Mouse (Mus musculus) hindbrain, embryonic 14.5 days (tissue): ENCODE data around the gene Cfap100. TPM values are rescaled to one million over a fixed set of nuclear protein-coding genes. Genes with fewer than 3 reads are reported as not detected.
A peak's percentile ranks its signal among the peaks of the same experiment; 100 is the strongest.

Experiments used
- ATAC-seq: fragments of 200-750 bp; cut with Nextera tagmentation; 2 replicates; pipeline ENCODE4 v1.8.0; 2017; ENCODE audit warnings: moderate number of reproducible peaks, mild to moderate bottlenecking, moderate TSS enrichment, moderate library complexity; ENCODE audit not compliant: low FRiP score
- DNase-seq: peaks from one replicate; pipeline ENCODE4 v3.0.0-alpha.2; 2015; ENCODE audit warnings: low spot score
- H3K27ac ChIP-seq: fragments of 300-500 bp; sonication (generic); 2 replicates; pipeline ENCODE4 v1.5.1; 2014; ENCODE audit warnings: mild to moderate bottlenecking, moderate library complexity
- H3K27me3 ChIP-seq: fragments of 300-500 bp; sonication (generic); 2 replicates; pipeline ENCODE4 v1.6.1; 2014; ENCODE audit warnings: mild to moderate bottlenecking, low read length, mixed read lengths; ENCODE audit not compliant: control insufficient read depth, insufficient read depth
- H3K36me3 ChIP-seq: fragments of 300-500 bp; sonication (generic); replicated peaks from 2 replicates; pipeline ENCODE4 v1.6.1; 2014; ENCODE audit not compliant: control insufficient read depth, insufficient read depth
- H3K4me1 ChIP-seq: fragments of 300-500 bp; sonication (generic); replicated peaks from 2 replicates; pipeline ENCODE4 v1.6.1; 2014; ENCODE audit warnings: antibody characterized with exemption, low read length, mixed read lengths; ENCODE audit not compliant: control insufficient read depth, insufficient read depth
- H3K4me2 ChIP-seq: fragments of 300-500 bp; sonication (generic); replicated peaks from 2 replicates; pipeline ENCODE4 v1.6.1; 2014; ENCODE audit warnings: mild to moderate bottlenecking, moderate library complexity
- H3K4me3 ChIP-seq: fragments of 300-500 bp; sonication (generic); replicated peaks from 2 replicates; pipeline ENCODE4 v1.5.1; 2014; ENCODE audit warnings: mild to moderate bottlenecking, low read length
- H3K9ac ChIP-seq: fragments of 300-500 bp; sonication (generic); 2 replicates; pipeline ENCODE4 v1.6.1; 2014
- H3K9me3 ChIP-seq: fragments of 300-500 bp; sonication (generic); 2 replicates; pipeline ENCODE4 v1.6.1; 2016; ENCODE audit warnings: low read length; ENCODE audit not compliant: control insufficient read depth
- WGBS: fragments of 180-500 bp; shearing (Covaris S2); extraction: QIAGEN DNeasy Blood & Tissue Kit; methylation state at CpG from one replicate; pipeline ENCODE4 v1.1.7; 2014; 5-methylcytosine and 5-hydroxymethylcytosine counted together
- polyA plus RNA-seq: library from polyadenylated mRNA; unstranded; fragments of >200 nt; fragmentation: Nextera tagmentation; extraction: Ambion mirVana; gene quantifications from 2 replicates; pipeline ENCODE4 v1.2.1, GENCODE M21; 2014

The Cfap100 gene
- polyA plus RNA-seq, 1 experiment from 2014 or later = 5.6 TPM

DNA sequence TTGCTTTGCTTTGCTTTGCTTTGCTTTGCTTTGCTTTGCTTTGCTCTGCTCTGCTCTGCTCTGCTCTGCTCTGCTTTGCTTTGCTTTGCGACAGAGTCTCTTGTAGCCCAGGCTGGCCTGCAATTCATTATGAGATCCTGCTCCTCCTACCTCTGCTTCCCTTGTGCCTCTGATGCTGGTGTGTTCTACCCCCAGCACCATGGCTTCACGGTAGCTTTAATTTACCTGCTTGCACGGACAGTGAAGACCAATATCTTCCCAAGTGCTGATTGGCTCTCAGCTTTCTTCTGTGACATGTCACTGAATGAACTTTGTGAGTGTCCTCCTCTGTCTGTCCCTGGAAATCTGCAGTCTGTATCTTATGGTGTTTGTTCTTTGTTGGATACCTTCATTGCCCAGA, 8.4 kb upstream of the Cfap100 start:
- Histone ChIP-seq H3K4me3 (no peak overlapping the region), H3K36me3 (no peaks in the 10 kb centered on the region), H3K4me2 (no peak overlapping the region), H3K9ac (no peak overlapping the region), H3K9me3 (peaks cover 4% of the 10 kb centered on the region; the same call in 1 of the 2 replicates), H3K4me1 (no peaks in the 10 kb centered on the region), H3K27me3 (no peaks in the 10 kb centered on the region), H3K27ac (no peak overlapping the region)
- 89% methylated on average over 3 of the region's 3 CpGs for WGBS
- ATAC-seq = no peak
- no peak for DNase-seq

GRCm38 (mm10) chr6:90436192-90436907, 7.8 kb upstream of the Cfap100 start:
- WGBS = 80% methylated on average over 10 of the region's 10 CpGs
- DNase-seq (no peak), ATAC-seq (no peak)
- Histone ChIP-seq H3K9ac (no peak overlapping the region), H3K27me3 (no peaks in the 10 kb centered on the region), H3K4me3 (no peak overlapping the region), H3K4me1 (no peaks in the 10 kb centered on the region), H3K9me3 (peaks cover 4% of the 10 kb centered on the region; the same call in 1 of the 2 replicates), H3K27ac (no peak overlapping the region), H3K36me3 (no peaks in the 10 kb centered on the region), H3K4me2 (no peak overlapping the region)

DNA sequence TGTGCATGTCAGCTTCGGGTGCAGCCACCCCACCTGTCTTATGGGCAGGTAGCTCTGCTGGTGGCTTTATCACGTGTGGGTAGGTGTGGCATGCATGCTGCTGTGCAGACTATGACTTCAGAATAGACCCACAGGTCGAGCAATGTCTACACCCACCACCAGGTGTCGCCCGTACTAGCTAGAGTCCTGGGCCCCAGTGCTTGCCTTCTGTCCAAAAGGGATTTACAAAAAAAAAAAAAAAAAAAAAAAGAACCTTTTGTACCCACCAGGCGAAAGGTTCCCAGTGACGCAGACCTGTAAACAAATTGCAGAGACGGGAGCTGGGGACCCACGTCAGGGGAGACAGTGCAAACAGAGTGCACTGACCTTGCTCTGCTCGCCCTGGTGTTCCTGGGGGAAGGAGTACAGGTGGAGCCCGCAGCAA, 6.6 kb upstream of the Cfap100 start:
- H3K9me3 ChIP-seq = peaks cover 4% of the 10 kb centered on the region; the same call in 1 of the 2 replicates
- H3K4me2 ChIP-seq = no peak overlapping the region; the same call in 1 of the 2 replicates
- H3K27ac ChIP-seq = no peak overlapping the region
- H3K27me3 ChIP-seq = no peaks in the 10 kb centered on the region
- ATAC-seq = peak; percentile 62; the same call in 1 of the 2 replicates
- peak; percentile 86 for DNase-seq
- 14% methylated on average over 11 of the region's 11 CpGs for WGBS
- no peak overlapping the region for H3K9ac ChIP-seq
- H3K36me3 ChIP-seq = no peaks in the 10 kb centered on the region
- no peak overlapping the region for H3K4me3 ChIP-seq
- no peaks in the 10 kb centered on the region for H3K4me1 ChIP-seq

- peak; percentile 65; the same call in 1 of the 2 replicates for ATAC-seq
- no peaks in the 10 kb centered on the region for H3K36me3 ChIP-seq
- DNase-seq = no peak
- peaks cover 4% of the 10 kb centered on the region; the same call in 1 of the 2 replicates for H3K9me3 ChIP-seq
- H3K9ac ChIP-seq = no peak overlapping the region
- H3K27me3 ChIP-seq = no peaks in the 10 kb centered on the region
- WGBS = 69% methylated on average over 3 of the region's 3 CpGs
- no peak overlapping the region for H3K4me3 ChIP-seq
- no peak overlapping the region for H3K27ac ChIP-seq
- no peak overlapping the region for H3K4me2 ChIP-seq
- H3K4me1 ChIP-seq = no peaks in the 10 kb centered on the region
Observed at GRCm38 (mm10) chr6:90434687-90435086, 6.1 kb upstream of the Cfap100 start.

DNA sequence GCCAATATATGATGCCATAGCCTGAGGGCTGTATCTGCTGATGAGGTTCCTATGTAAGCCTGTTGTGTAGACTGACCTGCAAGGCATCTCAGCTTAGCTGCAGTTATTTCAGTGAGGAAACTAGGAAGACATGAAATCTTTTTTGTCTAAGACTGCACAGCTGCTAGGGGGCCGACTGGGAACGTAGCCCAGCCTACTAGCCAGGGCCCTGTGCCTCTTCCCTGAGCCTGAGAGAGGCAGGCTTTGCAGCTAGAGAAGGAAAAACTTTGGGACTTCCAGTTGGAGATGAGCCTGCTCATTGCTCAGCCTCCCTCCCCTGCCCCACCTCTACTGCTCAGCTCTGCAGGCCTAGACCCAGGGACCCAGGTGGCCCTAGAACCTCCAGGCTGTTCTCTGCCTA, 2.9 kb upstream of the Cfap100 start:
- DNase-seq (no peak), ATAC-seq (no peak)
- no peak overlapping the region for H3K27ac ChIP-seq

GRCm38 (mm10) chr6:90429911-90430310, 1.3 kb upstream of the Cfap100 start:
- Histone ChIP-seq H3K4me1 (0 out of 2 replicates have a peak, but pooled peaks cover 5% of the 10 kb centered on the region), H3K9me3 (no peaks in the 10 kb centered on the region), H3K4me3 (no peak overlapping the region), H3K27ac (no peak overlapping the region), H3K27me3 (0 out of 2 replicates have a peak, but pooled peaks cover 6% of the 10 kb centered on the region), H3K36me3 (no peaks in the 10 kb centered on the region), H3K9ac (no peak overlapping the region), H3K4me2 (no peak overlapping the region)
- ATAC-seq = no peak
- WGBS = 62% methylated on average over 14 of the region's 14 CpGs
- DNase-seq = no peak

More for the DNA sequence above, 2.9 kb upstream of the Cfap100 start:
- H3K9me3 ChIP-seq = no peaks in the 10 kb centered on the region
- no peak overlapping the region for H3K4me3 ChIP-seq
- WGBS = 74% methylated on average over 2 of the region's 2 CpGs
- H3K9ac ChIP-seq = no peak overlapping the region
- no peak overlapping the region for H3K4me2 ChIP-seq
- 0 out of 2 replicates have a peak, but pooled peaks cover 6% of the 10 kb centered on the region for H3K27me3 ChIP-seq
- H3K36me3 ChIP-seq = no peaks in the 10 kb centered on the region
- H3K4me1 ChIP-seq = 0 out of 2 replicates have a peak, but pooled peaks cover 5% of the 10 kb centered on the region

DNA sequence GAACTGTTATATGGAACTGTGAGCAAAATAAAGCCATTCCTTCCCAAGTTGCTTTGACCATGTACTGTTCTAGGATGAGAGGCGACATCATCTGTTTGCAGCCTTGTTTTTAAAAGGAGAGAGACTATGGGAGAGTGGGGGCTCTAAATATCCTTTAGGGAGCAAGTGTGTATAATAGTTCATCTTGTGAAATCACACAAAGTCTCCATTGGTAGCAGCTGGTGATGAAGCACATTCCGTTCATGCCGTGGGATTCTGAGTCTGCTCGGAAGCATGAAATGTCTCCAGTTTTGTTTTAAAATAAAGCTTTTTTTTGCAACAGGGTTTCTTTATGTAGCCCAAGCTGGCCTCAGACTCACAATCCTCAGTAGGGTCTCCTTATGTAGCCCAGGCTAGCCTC, 2.6 kb downstream of the Cfap100 start:
- no peak overlapping the region for H3K27ac ChIP-seq
- H3K27me3 ChIP-seq = 0 out of 2 replicates have a peak, but pooled peaks cover 6% of the 10 kb centered on the region
- H3K9me3 ChIP-seq = no peaks in the 10 kb centered on the region
- DNase-seq (no peak), ATAC-seq (no peak)
- no peak overlapping the region for H3K4me3 ChIP-seq
- H3K9ac ChIP-seq = no peak overlapping the region
- H3K4me1 ChIP-seq = 0 out of 2 replicates have a peak, but pooled peaks cover 5% of the 10 kb centered on the region
- 84% methylated on average over 4 of the region's 4 CpGs for WGBS
- no peak overlapping the region for H3K4me2 ChIP-seq
- no peaks in the 10 kb centered on the region for H3K36me3 ChIP-seq

- no peak for ATAC-seq
- Histone ChIP-seq H3K36me3 (no peaks in the 10 kb centered on the region), H3K27ac (no peak overlapping the region), H3K27me3 (0 out of 2 replicates have a peak, but pooled peaks cover 6% of the 10 kb centered on the region), H3K4me3 (no peak overlapping the region), H3K4me1 (0 out of 2 replicates have a peak, but pooled peaks cover 5% of the 10 kb centered on the region), H3K9ac (no peak overlapping the region), H3K4me2 (no peak overlapping the region), H3K9me3 (no peaks in the 10 kb centered on the region)
- DNase-seq = no peak
- 75% methylated on average over 3 of the region's 3 CpGs for WGBS
Observed at GRCm38 (mm10) chr6:90425361-90425760, 3.2 kb downstream of the Cfap100 start.

DNA sequence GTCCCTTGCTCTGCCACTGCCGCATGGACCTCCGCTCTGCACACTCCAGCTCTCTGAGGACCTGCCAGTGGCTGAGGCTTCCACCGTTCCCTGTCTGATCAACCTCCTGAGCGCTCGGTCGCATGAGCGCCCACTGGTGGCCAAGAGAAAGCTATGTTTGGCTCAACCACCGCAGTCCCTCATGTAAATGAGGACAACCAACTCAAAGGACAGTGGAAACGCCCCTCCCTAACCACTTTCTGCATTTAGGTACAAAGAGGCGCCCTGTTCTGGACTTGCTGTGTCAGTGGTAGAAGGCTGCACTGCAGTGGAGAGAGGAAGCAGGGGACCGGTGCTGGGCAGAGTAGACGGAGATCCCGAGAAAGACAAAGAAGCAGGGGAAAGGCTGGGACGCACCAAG, 6.0 kb downstream of the Cfap100 start:
- Histone ChIP-seq H3K36me3 (no peaks in the 10 kb centered on the region), H3K4me2 (peak overlapping the region; percentile 37), H3K9ac (peak overlapping the region; percentile 24), H3K27me3 (0 out of 2 replicates have a peak, but pooled peaks cover 6% of the 10 kb centered on the region), H3K4me3 (no peak overlapping the region), H3K27ac (no peak overlapping the region; the same call in 1 of the 2 replicates), H3K9me3 (no peaks in the 10 kb centered on the region), H3K4me1 (no peaks in the 10 kb centered on the region)
- ATAC-seq (peak; percentile 88), DNase-seq (peak; percentile 86)
- WGBS = 2% methylated on average over 14 of the region's 14 CpGs
